Mouse (Mus musculus): ENCODE measurements at regions not wholly inside any gene's neighbourhood (a gene's known extent, or its start where the extent isn't known, plus 50 kb on each side); places are given as distances from the start of the nearest gene placed in this dataset.

DNA sequence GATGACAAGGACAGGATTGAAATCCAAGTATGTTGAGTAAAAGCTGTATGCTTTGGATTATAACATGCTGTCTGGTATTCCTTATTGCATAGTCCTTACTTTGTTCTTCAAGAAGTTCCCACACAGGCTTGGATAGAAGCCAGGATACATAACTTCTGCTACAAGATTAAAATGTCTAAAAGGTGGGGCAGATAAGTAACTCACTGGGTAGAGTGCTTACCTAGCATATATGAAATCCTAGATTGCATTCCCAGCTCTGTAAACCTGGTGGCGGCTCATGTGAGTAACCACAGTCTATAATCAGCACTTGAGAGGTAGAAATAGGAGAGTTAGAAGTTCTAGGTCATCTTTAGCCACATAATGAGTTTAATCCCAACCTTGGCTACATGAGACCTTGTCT, 126.0 kb upstream of the Try4 start:
- TF ChIP-seq EP300 (IDR thresholded peaks at IDR 0.05; ENCODE audit: low read depth), result no peak
- TF ChIP-seq CTCF (IDR thresholded peaks at IDR 0.05; ENCODE audit: low read depth), result no peak

Data from liver, embryonic 14.5 days (tissue).